Mouse (Mus musculus) myocyte (in vitro differentiated cells): Measurements from ENCODE around the gene Sh3tc1. TPM values are rescaled to one million over a fixed set of nuclear protein-coding genes. Genes with fewer than 3 reads are reported as not detected.
A peak's percentile ranks its signal among the peaks of the same experiment; 100 is the strongest.

Experiments
- H3K27me3 ChIP-seq: one replicate; pipeline ENCODE4 v1.6.1; 2011; ENCODE audit not compliant: control insufficient read depth, insufficient read depth, insufficient read length
- H3K36me3 ChIP-seq: one replicate; pipeline ENCODE4 v1.6.1; 2011; ENCODE audit not compliant: control insufficient read depth, insufficient read depth
- H3K4me2 ChIP-seq: one replicate; pipeline ENCODE4 v1.6.1; 2011; ENCODE audit warnings: low read depth, control low read depth
- H3K4me3 ChIP-seq: one replicate; pipeline ENCODE4 v1.5.1; 2011; ENCODE audit warnings: mild to moderate bottlenecking, control low read depth, moderate library complexity
- H3K79me2 ChIP-seq: one replicate; pipeline ENCODE4 v1.6.1; 2011; ENCODE audit not compliant: control insufficient read depth, insufficient read depth
- H3ac ChIP-seq: one replicate; pipeline ENCODE4 v1.6.1; 2011; ENCODE audit not compliant: control insufficient read depth, insufficient read length
- CEBPB ChIP-seq: IDR thresholded peaks from 2 replicates; pipeline ENCODE4 v1.6.1; 2011; ENCODE audit warnings: mild to moderate bottlenecking, moderate library complexity; ENCODE audit not compliant: poor library complexity, insufficient read depth, severe bottlenecking
- E2F4 ChIP-seq: IDR thresholded peaks from one replicate; pipeline ENCODE4 v1.6.1; 2011; ENCODE audit warnings: mild to moderate bottlenecking, control low read depth, moderate library complexity; ENCODE audit not compliant: insufficient read depth
- MAX ChIP-seq: IDR thresholded peaks from one replicate; pipeline ENCODE4 v1.6.1; 2011; ENCODE audit warnings: low read depth, mild to moderate bottlenecking, control low read depth
- MYOD1 ChIP-seq, 3 experiments: IDR thresholded peaks; one replicate each; pipeline ENCODE4 v1.6.1; 2011; ENCODE audit warnings: control low read depth in 2 of 3, low read depth in 2 of 3, mild to moderate bottlenecking in 2 of 3, moderate library complexity in 1 of 3; ENCODE audit not compliant: insufficient read length in 2 of 3, control insufficient read depth in 1 of 3
- MYOG ChIP-seq, 3 experiments: IDR thresholded peaks; one replicate each; pipeline ENCODE4 v1.6.1; 2011; ENCODE audit warnings: control low read depth in 2 of 3, low read depth in 2 of 3, mild to moderate bottlenecking in 2 of 3; ENCODE audit not compliant: insufficient read length in 2 of 3, control insufficient read depth in 1 of 3, insufficient read depth in 1 of 3
- POLR2A ChIP-seq: IDR thresholded peaks from one replicate; pipeline ENCODE4 v1.6.1; 2011; ENCODE audit warnings: low read depth, mild to moderate bottlenecking, control low read depth, moderate library complexity; ENCODE audit not compliant: insufficient read length
- POLR2AphosphoS2 ChIP-seq: IDR thresholded peaks from one replicate; pipeline ENCODE4 v1.6.1; 2011; ENCODE audit warnings: low read depth, control low read depth; ENCODE audit not compliant: insufficient read length
- REST ChIP-seq: IDR thresholded peaks from one replicate; pipeline ENCODE4 v1.6.1; 2011; ENCODE audit warnings: mild to moderate bottlenecking, control low read depth, moderate library complexity; ENCODE audit not compliant: insufficient read depth, insufficient read length
- SRF ChIP-seq: IDR thresholded peaks from one replicate; pipeline ENCODE4 v1.6.1; 2011; ENCODE audit warnings: low read depth; ENCODE audit not compliant: control insufficient read depth, insufficient read length
- TCF12 ChIP-seq: IDR thresholded peaks from one replicate; pipeline ENCODE4 v1.6.1; 2011; ENCODE audit warnings: mild to moderate bottlenecking, control low read depth; ENCODE audit not compliant: poor library complexity, insufficient read depth, severe bottlenecking
- TCF3 ChIP-seq: IDR thresholded peaks from one replicate; pipeline ENCODE4 v1.6.1; 2011; ENCODE audit warnings: low read depth, control low read depth; ENCODE audit not compliant: insufficient read length
- USF1 ChIP-seq: IDR thresholded peaks from one replicate; pipeline ENCODE4 v1.6.1; 2011; ENCODE audit warnings: low read depth, mild to moderate bottlenecking, control low read depth, moderate library complexity
- polyA plus RNA-seq: library from polyadenylated mRNA; unstranded; fragments of >200 nt; fragmentation: generic; extraction: Trizol; gene quantifications from one replicate; pipeline ENCODE4 v1.2.1, GENCODE M21; 2012; ENCODE audit warnings: missing spikeins

The Sh3tc1 gene
- polyA plus RNA-seq, 1 experiment, result 0.26 TPM

GRCm38 (mm10) chr5:35653743-35654395 is 85.9 kb downstream of the Sh3tc1 start:
- Histone ChIP-seq H3K36me3 (no peaks in the 10 kb centered on the region), H3K27me3 (no peaks in the 10 kb centered on the region), H3ac (no peak overlapping the region), H3K4me2 (no peak overlapping the region), H3K4me3 (no peak overlapping the region), H3K79me2 (no peaks in the 10 kb centered on the region)
- no peak for TF ChIP-seq MYOD1 (IDR thresholded peaks at IDR 0.05; ENCODE audit: control insufficient read depth in 1 of 3, insufficient read length in 2 of 3, low read depth in 2 of 3)
- TF ChIP-seq POLR2A, result no peak
- TF ChIP-seq MAX, result no peak
- no peak for TF ChIP-seq REST
- no peak for TF ChIP-seq E2F4
- TF ChIP-seq USF1, result no peak
- TF ChIP-seq CEBPB, result no peak
- TF ChIP-seq TCF12, result no peak

- Histone ChIP-seq H3K4me3 (no peak overlapping the region), H3K36me3 (no peaks in the 10 kb centered on the region), H3K4me2 (no peak overlapping the region)
Observed at GRCm38 (mm10) chr5:35652872-35653271, 86.9 kb downstream of the Sh3tc1 start.

GRCm38 (mm10) chr5:35652319-35652718 is 87.5 kb downstream of the Sh3tc1 start:
- H3ac ChIP-seq, result no peak overlapping the region
- TF ChIP-seq TCF12 (no peak), CEBPB (no peak), REST (no peak), USF1 (no peak), E2F4 (no peak), MYOD1 (IDR thresholded peaks at IDR 0.05; ENCODE audit: control insufficient read depth in 1 of 3, insufficient read length in 2 of 3, low read depth in 2 of 3) (no peak), MAX (no peak), POLR2A (no peak), POLR2AphosphoS2 (no peak)
- H3K36me3 ChIP-seq, result no peaks in the 10 kb centered on the region
- H3K79me2 ChIP-seq, result no peaks in the 10 kb centered on the region
- no peak overlapping the region for H3K4me2 ChIP-seq
- H3K4me3 ChIP-seq, result no peak overlapping the region
- H3K27me3 ChIP-seq, result no peaks in the 10 kb centered on the region

More at GRCm38 (mm10) chr5:35652872-35653271, 86.9 kb downstream of the Sh3tc1 start:
- Histone ChIP-seq H3ac (no peak overlapping the region), H3K27me3 (no peaks in the 10 kb centered on the region), H3K79me2 (no peaks in the 10 kb centered on the region)
- TF ChIP-seq SRF (no peak), REST (no peak), E2F4 (no peak), POLR2AphosphoS2 (no peak), MAX (no peak), MYOD1 (IDR thresholded peaks at IDR 0.05; ENCODE audit: control insufficient read depth in 1 of 3, insufficient read length in 2 of 3, low read depth in 2 of 3) (no peak), MYOG (IDR thresholded peaks at IDR 0.05; ENCODE audit: control insufficient read depth in 1 of 3, insufficient read depth in 1 of 3, insufficient read length in 2 of 3, low read depth in 2 of 3) (no peak), POLR2A (no peak), TCF3 (no peak), USF1 (no peak), TCF12 (no peak), CEBPB (no peak)

- Histone ChIP-seq H3K4me3 (no peak overlapping the region), H3K4me2 (no peak overlapping the region)
- TF ChIP-seq TCF12, result no peak
- no peak for TF ChIP-seq MAX
- TF ChIP-seq POLR2A, result no peak
- TF ChIP-seq MYOD1 (IDR thresholded peaks at IDR 0.05; ENCODE audit: control insufficient read depth in 1 of 3, insufficient read length in 2 of 3, low read depth in 2 of 3), result no peak
Observed at GRCm38 (mm10) chr5:35648230-35648629, 91.6 kb downstream of the Sh3tc1 start.

GRCm38 (mm10) chr5:35647562-35647961 is 92.2 kb downstream of the Sh3tc1 start:
- no peaks in the 10 kb centered on the region for H3K36me3 ChIP-seq

More at GRCm38 (mm10) chr5:35648230-35648629, 91.6 kb downstream of the Sh3tc1 start:
- H3K36me3 ChIP-seq, result no peaks in the 10 kb centered on the region
- H3ac ChIP-seq, result no peak overlapping the region
- H3K79me2 ChIP-seq, result no peaks in the 10 kb centered on the region
- no peaks in the 10 kb centered on the region for H3K27me3 ChIP-seq

More at GRCm38 (mm10) chr5:35647562-35647961, 92.2 kb downstream of the Sh3tc1 start:
- H3K4me3 ChIP-seq, result no peak overlapping the region
- no peak overlapping the region for H3K4me2 ChIP-seq
- no peaks in the 10 kb centered on the region for H3K79me2 ChIP-seq
- no peak overlapping the region for H3ac ChIP-seq
- TF ChIP-seq SRF (no peak), MYOG (IDR thresholded peaks at IDR 0.05; ENCODE audit: control insufficient read depth in 1 of 3, insufficient read depth in 1 of 3, insufficient read length in 2 of 3, low read depth in 2 of 3) (peak in 2 of 3 experiments; percentile 17 to 85), TCF3 (peak; percentile 70), E2F4 (no peak), REST (no peak), TCF12 (no peak), USF1 (no peak), POLR2A (no peak), CEBPB (peak; percentile 85), MAX (no peak), MYOD1 (IDR thresholded peaks at IDR 0.05; ENCODE audit: control insufficient read depth in 1 of 3, insufficient read length in 2 of 3, low read depth in 2 of 3) (peak; percentile 67 to 83 (median 81)), POLR2AphosphoS2 (no peak)
- no peaks in the 10 kb centered on the region for H3K27me3 ChIP-seq
